Mouse (Mus musculus) Muller cell, postnatal 12 days (primary cell): ENCODE data around the gene Atp6v0a1.

Source experiments
- DNase-seq: peaks from one replicate; pipeline ENCODE4 v3.0.0-alpha.2; 2015; ENCODE audit errors: inconsistent ontology term

Gene Atp6v0a1

DNA sequence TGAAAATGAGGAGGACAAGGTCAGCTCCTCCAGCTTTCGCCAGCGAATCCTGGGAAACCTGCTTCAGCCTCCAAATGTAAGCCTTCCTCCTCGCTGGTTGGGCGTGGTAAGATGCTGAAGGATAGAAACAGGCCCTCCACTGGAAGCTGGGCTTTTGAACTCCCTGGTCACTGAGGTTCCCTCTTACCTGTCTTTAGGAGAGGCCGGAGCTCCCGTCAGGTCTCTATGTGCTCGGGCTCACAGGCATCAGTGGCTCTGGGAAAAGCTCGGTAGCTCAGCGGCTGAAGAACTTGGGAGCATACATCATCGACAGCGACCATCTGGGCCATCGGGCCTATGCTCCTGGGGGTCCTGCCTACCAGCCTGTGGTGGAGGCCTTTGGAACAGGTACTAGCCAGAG lies 75.6 kb downstream of the Atp6v0a1 start:
- no peak for DNase-seq

DNA sequence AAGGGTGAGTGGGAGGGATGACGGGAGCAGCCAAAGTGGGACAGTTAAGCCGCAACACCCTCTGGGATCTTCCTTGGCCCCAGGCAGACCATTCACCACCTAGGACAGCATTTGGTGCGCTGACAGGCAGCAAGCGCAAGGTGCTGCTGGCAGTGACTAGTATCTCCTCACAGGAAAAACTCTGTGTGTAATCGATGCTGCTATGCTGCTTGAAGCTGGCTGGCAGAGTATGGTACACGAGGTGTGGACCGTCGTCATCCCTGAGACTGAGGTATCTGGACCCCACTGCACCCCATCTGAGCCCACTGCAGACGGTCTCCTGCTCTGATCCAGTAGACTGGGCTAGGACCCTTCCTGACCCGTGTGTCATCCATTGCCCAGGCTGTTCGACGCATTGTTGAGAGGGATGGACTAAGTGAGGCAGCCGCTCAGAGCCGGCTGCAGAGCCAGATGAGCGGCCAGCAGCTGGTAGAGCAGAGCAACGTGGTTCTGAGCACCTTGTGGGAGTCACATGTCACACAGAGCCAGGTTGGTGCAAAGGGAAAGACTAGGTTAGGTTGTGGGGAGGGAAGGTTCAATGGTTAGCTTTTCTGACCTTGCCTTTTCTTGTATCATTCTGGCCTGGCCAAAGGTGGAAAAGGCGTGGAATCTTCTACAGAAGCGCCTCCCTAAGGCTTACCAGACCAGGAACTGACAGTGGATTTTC lies 76.5 kb downstream of the Atp6v0a1 start:
- DNase-seq = no peak

DNA sequence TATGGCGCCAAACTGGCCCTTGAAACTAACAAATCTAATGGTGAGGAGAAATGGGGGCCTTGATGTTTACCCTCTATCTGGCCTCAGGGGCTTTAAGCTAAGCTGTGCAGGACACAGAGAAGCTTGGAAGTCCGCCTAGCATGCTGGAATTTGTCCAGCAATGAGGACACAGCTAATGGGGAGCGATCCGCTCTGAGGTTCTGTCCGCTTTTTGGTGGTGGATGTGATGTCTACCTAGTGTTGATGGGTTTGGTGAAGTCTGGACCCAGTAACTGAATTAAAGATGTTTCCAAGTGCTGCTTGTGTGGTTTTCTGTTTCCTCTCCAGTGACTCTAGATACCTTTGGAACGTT lies 77.0 kb downstream of the Atp6v0a1 start:
- DNase-seq = no peak

DNA sequence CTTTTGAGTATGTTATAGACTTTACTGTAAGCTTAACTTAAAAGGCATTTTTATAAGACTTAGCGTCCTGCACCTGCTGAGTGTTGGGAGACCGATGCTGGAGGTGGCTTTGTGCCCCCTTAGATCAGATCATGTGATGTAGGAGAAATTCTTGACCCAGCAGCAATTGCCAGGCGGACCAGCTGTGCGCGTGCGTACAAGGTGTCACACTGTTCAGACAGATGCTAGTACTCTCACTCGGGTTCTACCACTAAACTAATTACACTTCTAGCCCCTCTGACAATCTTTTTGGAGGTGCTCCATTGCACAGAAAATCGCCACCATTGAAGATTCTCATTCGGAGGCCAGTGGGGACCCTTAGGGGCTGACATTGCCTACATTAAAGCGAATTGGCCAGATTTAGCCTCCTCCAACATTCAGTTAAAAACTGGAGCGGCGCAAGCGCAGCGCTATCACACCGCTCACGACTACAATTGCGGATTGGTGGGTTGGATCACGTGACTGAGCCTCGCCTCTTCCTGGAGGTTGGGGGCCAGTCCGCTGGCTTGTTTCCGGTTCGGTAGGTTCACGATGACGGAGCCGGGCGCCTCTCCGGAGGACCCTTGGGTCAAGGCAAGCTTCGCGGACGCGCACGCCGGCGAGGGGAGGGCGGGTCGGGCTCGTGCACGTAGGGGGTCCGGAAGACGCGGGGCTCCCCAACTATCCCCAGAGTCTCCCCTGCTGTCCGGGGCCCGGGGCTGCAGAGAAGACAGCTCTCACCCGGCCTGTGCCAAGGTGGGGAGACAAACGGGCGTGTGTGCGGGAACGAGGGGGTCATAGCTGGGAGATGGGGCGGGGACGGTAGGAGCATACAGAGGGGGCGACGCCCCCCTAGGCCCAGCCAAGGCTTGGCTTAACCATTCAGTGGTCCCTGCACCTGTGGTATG lies 77.8 kb downstream of the Atp6v0a1 start, which contains the start of gene Mlx:
TSS of gene Mlx (plus strand) at position 522 of the 926 bp plus-strand sequence.
- DNase-seq = peak; percentile 87

DNA sequence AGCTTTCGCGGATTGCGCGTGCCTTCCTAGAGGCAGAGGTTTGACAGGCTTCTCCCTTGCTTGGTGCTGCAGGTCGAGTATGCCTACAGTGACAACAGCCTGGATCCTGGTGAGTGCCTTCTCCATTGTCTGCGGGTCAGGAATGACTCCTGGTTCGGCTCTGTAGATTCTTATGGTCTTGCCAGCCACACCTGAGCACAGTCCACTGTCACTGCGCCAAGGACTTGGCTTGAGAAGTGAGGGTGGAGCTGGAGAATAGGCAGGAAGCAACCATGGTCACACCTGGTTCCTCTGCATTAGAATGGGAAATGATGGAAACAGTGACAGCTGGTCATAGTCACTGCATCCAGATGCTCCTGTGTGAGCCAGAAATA lies 78.4 kb downstream of the Atp6v0a1 start:
- DNase-seq = no peak

DNA sequence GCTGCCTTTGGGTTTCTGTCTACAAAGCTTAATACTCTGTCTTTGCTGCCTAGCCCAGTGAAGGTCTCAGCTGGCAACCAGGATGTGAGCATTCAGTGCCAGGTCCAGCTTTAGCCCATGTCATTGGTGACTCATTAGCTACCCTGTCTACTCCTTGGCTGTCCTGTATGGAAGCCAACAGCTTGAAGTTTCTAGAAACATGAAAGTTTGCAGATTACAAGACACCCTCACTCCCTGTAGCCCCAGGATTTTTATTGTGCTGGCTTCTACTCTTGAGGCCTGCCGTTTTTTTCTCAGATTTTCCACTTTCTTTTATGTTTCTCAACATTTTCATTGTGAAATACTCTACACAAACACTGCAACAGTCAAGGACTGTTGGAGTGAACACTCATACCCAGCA lies 80.7 kb downstream of the Atp6v0a1 start:
- DNase-seq = no peak

DNA sequence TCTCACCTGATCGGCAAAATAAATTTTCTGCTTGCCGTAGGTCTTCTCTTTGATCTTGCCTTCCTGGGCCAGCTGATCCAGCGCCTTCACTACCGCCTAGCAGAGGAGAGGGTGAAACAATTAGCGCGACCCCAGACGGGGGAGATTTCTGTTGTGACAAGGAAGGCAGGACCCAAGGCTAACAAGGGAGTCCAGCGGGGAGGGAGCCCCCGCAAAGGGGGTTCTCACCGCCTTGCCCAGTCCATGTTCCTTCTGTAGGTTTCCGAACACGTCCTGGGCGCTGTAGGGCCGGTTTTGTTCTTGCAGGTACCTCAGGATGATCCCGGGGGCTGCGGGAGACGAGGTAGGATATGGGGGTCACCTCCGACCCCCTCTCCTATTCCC lies 85.7 kb downstream of the Atp6v0a1 start:
- DNase-seq = no peak

DNA sequence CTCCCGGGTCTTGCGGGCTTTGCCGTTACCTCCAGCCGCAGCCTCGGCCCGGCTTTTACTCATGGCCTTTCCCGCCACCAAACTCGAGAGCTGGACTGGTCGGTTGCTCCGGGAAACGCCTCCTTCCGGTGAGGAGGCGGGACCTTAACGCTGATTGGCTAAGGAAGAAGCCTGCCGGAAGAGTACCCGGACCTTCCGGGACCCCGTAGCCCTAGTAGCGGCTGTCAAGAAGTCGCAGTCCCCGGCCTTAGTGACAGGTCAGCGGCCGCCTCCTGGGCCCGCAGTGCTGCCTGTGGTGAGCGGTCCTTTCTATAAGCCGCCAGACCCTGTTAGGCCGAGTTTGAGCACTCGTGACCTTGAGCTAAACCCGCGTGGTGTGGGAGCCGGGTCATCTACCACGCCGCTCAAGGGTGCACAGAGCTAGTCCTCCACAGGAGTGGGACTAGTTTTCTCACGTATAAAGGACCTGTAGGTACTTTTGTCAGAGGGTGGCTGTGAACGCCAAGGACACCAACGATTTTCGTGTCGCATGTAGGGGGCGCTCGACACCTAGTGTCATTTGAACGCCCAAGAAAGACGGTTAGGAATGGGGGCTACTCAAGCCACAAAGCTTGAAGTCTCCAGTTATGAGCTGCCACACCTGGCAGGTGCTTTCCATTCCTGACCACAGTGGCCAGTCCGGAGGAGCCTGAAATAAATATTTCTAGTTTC lies 86.2 kb downstream of the Atp6v0a1 start, which contains the start of gene Psmc3ip:
TSS of gene Psmc3ip (minus strand) at position 123 of the 711 bp plus-strand sequence.
- DNase-seq = peak; percentile 95

DNA sequence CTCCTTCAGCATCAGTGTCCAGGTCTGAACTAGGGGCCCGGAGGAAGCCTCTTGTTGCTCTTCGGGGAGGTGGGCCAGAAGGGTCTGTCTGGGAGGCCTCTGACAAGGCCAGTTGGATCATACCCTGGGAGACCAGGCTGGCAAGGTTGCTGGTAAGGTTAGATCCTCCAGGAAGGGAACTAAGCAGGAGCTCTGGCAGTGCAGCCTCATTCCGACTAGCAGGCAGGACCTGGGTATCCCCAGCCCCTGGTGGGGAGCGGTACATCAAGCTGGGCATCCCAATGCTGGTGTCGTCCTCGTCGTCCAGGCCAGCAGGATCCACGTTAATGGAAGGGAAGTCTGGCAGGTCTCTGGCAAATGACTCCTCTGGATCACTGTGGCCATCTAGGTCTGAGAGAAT lies 89.0 kb downstream of the Atp6v0a1 start:
- no peak for DNase-seq

DNA sequence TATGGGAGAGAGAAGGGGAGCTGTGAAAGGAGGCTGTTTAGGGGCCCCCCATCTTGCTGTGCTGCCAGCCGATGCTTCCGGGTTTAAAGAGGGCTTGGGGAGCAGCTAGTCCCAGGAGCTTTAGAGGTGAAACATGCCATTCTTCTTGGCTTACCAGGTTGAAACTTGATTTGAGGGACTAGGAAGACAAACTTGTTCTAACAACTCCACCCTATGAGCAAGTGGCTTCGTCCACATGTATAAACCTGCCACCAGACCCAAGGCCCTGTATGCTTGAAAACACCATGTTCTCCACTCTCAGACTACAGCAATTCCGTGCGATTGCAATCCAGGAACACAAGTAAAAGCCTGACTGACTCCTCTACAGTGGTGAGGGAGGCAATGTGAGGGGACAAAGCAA lies 93.8 kb downstream of the Atp6v0a1 start:
- no peak for DNase-seq

DNA sequence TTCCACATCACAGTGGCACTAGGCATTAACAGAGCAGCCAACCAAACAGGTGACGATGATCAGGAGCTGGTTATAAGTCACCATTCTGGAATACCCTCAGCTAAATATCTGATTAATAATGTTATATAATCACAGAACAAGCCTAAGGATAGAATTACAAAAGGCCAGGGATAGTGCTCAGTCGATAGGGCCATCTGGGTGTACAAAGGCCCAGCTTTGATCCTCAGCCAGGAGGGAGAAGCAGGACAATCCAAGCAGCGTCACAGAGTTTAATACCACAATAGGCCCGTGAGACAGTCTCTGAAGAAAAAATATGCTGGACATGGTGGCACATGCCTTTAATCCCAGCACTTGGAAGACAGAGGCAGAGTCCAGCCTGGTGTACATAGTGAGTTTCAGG lies 100.1 kb downstream of the Atp6v0a1 start:
- DNase-seq = no peak

DNA sequence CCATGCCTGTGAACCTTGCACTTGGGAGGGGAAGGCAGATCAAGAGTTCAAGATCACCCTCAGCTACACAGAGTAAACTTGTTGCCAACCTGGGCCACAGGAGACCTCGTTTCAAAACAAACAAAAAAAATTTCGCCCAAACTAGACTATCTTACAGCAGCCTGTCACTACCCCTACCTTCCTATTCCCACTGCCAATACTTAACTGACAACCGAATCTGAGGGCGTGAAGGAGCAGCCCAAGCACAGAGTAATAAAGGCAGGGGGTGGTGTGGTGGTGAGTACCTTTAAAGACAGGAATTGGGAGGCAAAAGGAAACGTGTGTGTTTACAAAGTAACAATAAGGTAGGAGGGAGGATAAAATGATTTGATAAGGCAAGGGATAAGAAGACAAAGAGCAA lies 101.5 kb downstream of the Atp6v0a1 start:
- DNase-seq = no peak

DNA sequence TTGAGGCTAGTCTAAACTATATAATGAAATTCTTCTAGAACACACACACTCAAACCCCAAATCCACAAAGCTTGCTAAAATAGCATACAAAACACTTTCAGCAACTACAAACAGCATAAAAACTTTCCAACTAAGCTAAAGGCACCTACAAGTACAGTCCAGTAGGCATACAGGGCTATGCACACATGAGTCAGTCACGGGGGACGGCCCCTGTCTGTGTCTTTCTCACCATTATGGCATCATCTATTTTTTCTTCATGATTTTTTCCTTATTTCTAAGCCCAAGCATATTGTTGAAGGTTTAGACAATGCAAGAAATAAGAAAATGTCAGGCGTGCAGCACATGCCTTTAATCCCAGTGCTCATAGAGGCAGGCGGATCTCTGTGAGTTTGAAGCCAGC lies 101.9 kb downstream of the Atp6v0a1 start:
- no peak for DNase-seq

DNA sequence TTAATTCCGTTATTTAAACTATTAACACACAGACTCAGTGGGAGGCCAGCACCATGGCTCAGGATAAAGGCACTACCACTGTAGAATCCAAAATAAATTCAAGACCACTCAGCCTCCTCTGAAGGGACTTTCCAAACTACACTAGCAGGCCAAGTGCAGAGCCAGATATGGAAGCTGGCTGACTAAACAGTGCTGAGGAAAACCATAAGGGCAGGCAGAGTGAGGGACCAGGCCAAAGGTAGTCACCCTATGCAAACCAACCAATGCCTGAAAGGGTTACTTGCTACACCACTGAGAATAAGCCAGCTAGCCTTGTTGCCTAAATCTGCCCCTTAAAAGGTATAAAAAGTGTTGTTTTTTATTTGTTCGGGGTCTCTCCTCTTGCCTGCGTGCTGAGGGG lies 102.9 kb downstream of the Atp6v0a1 start:
- DNase-seq = no peak
